Mouse (Mus musculus) liver, embryonic 14.5 days (tissue): ENCODE results near the gene Gnat2. TPM values are rescaled to one million over a fixed set of nuclear protein-coding genes. Genes with fewer than 3 reads are reported as not detected.

Source experiments
- ATAC-seq: fragments of 200-750 bp; cut with Nextera tagmentation; 2 replicates; pipeline ENCODE4 v1.8.0; 2017; ENCODE audit warnings: moderate number of reproducible peaks, mild to moderate bottlenecking, moderate library complexity; ENCODE audit not compliant: insufficient read depth
- DNase-seq, 3 experiments: peaks; one replicate each; pipeline ENCODE4 v3.0.0-alpha.2; 2012 to 2013; ENCODE audit warnings: low read depth in 3 of 3, low spot score in 3 of 3
- H3K27ac ChIP-seq: fragments of 300-500 bp; sonication (generic); 2 replicates; pipeline ENCODE4 v1.5.1; 2014; ENCODE audit warnings: moderate library complexity, mild to moderate bottlenecking, control low read depth, inconsistent platforms
- H3K27me3 ChIP-seq: fragments of 300-500 bp; sonication (generic); 2 replicates; pipeline ENCODE4 v1.6.1; 2014; ENCODE audit warnings: mild to moderate bottlenecking, low read length, moderate library complexity; ENCODE audit not compliant: control insufficient read depth, insufficient read depth
- H3K36me3 ChIP-seq: fragments of 300-500 bp; sonication (generic); replicated peaks from 2 replicates; pipeline ENCODE4 v1.6.1; 2014; ENCODE audit warnings: low read depth; ENCODE audit not compliant: control insufficient read depth, insufficient read depth
- H3K4me1 ChIP-seq, 2 experiments: fragments of 200-500 bp in 1 of 2; fragments of 300-500 bp in 1 of 2; sonication (generic) in 1 of 2; replicated peaks; 2 replicates each; pipeline ENCODE4 v1.6.1; 2012 to 2014; ENCODE audit warnings: antibody characterized with exemption in 1 of 2, inconsistent platforms in 1 of 2, low read length in 1 of 2; ENCODE audit not compliant: control insufficient read depth in 2 of 2, insufficient read depth in 2 of 2
- H3K4me2 ChIP-seq: fragments of 300-500 bp; sonication (generic); 2 replicates; pipeline ENCODE4 v1.6.1; 2014; ENCODE audit warnings: low read depth, mild to moderate bottlenecking, control low read depth, moderate library complexity
- H3K4me3 ChIP-seq, 2 experiments: fragments of 200-500 bp in 1 of 2; fragments of 300-500 bp in 1 of 2; sonication (generic) in 1 of 2; 2 replicates each; pipeline ENCODE4 v1.5.1; 2012 to 2014; ENCODE audit warnings: low read depth in 2 of 2, low read length in 2 of 2, mild to moderate bottlenecking in 2 of 2, control low read depth in 1 of 2, inconsistent platforms in 1 of 2, moderate library complexity in 1 of 2; ENCODE audit not compliant: insufficient read depth in 1 of 2
- H3K9ac ChIP-seq: fragments of 300-500 bp; sonication (generic); replicated peaks from 2 replicates; pipeline ENCODE4 v1.6.1; 2014; ENCODE audit warnings: mild to moderate bottlenecking, control low read depth, moderate library complexity
- H3K9me3 ChIP-seq: fragments of 300-500 bp; sonication (generic); 2 replicates; pipeline ENCODE4 v1.6.1; 2016; ENCODE audit warnings: low read length, mixed read lengths; ENCODE audit not compliant: control insufficient read depth
- CTCF ChIP-seq: IDR thresholded peaks from 2 replicates; pipeline ENCODE4 v1.5.1; 2016; ENCODE audit warnings: antibody characterized with exemption, low read depth, control low read depth
- EP300 ChIP-seq: IDR thresholded peaks from 2 replicates; pipeline ENCODE4 v1.6.1; 2016; ENCODE audit warnings: antibody characterized with exemption, low read depth
- WGBS: fragments of 180-500 bp; shearing (Covaris S2); extraction: QIAGEN DNeasy Blood & Tissue Kit; methylation state at CpG from one replicate; pipeline ENCODE4 v1.1.7; 2014; ENCODE audit not compliant: insufficient replicate concordance; 5-methylcytosine and 5-hydroxymethylcytosine counted together
- polyA plus RNA-seq, 2 experiments: library from polyadenylated mRNA; depleted of rRNA in 1 of 2; stranded (reverse) in 1 of 2; unstranded in 1 of 2; fragments of >200 nt; fragmentation: Nextera tagmentation in 1 of 2; extraction: Ambion mirVana in 1 of 2; gene quantifications; 2 replicates each; pipeline versions ENCODE4 v1.2.1 to v1.2.3; 2012 to 2014

Gnat2 gene
- polyA plus RNA-seq, 2 experiments: 1.4 to 2.5 TPM

- Histone ChIP-seq H3K4me1 (peaks cover 6 to 20% of the 10 kb centered on the region in 2 experiments), H3K4me2 (no peak overlapping the region), H3K4me3 (no peak overlapping the region), H3K36me3 (peaks cover 3% of the 10 kb centered on the region; the same call in 1 of the 2 replicates), H3K27me3 (no peaks in the 10 kb centered on the region), H3K9me3 (no peaks in the 10 kb centered on the region), H3K9ac (no peak overlapping the region), H3K27ac (no peak overlapping the region)
- DNase-seq: no peak
- TF ChIP-seq CTCF (no peak), EP300 (no peak)
- 59% methylated on average over 6 of the region's 6 CpGs for WGBS
- peak; percentile 17; the same call in 1 of the 2 replicates for ATAC-seq
Observed at GRCm38 (mm10) chr3:108067370-108067934, 25.1 kb upstream of the Gnat2 start.

GRCm38 (mm10) chr3:108068826-108069225 lies 23.8 kb upstream of the Gnat2 start:
- Histone ChIP-seq H3K27me3 (no peaks in the 10 kb centered on the region), H3K4me1 (peaks cover 6 to 20% of the 10 kb centered on the region in 2 experiments), H3K36me3 (peaks cover 7% of the 10 kb centered on the region), H3K4me2 (no peak overlapping the region), H3K9me3 (no peaks in the 10 kb centered on the region), H3K27ac (no peak overlapping the region), H3K9ac (no peak overlapping the region), H3K4me3 (no peak overlapping the region)
- TF ChIP-seq CTCF: no peak
- no peak for TF ChIP-seq EP300
- WGBS: 4% methylated on average over 1 of the region's 1 CpGs
- ATAC-seq: no peak
- DNase-seq: no peak

GRCm38 (mm10) chr3:108069231-108069870 lies 23.2 kb upstream of the Gnat2 start:
- Histone ChIP-seq H3K36me3 (peaks cover 12% of the 10 kb centered on the region), H3K4me3 (no peak overlapping the region), H3K27me3 (no peaks in the 10 kb centered on the region), H3K4me1 (peaks cover 6 to 20% of the 10 kb centered on the region in 2 experiments), H3K4me2 (peak overlapping the region; percentile 36), H3K9ac (no peak overlapping the region), H3K27ac (no peak overlapping the region), H3K9me3 (no peaks in the 10 kb centered on the region)
- peak; percentile 47 for ATAC-seq
- TF ChIP-seq CTCF (no peak), EP300 (no peak)
- DNase-seq: no peak
- WGBS: 42% methylated on average over 13 of the region's 13 CpGs

- Histone ChIP-seq H3K9ac (no peak overlapping the region), H3K27ac (no peak overlapping the region), H3K4me1 (peaks cover 6 to 20% of the 10 kb centered on the region in 2 experiments), H3K9me3 (no peaks in the 10 kb centered on the region), H3K4me2 (peak overlapping the region; percentile 36), H3K27me3 (no peaks in the 10 kb centered on the region), H3K4me3 (no peak overlapping the region), H3K36me3 (peaks cover 25% of the 10 kb centered on the region)
- DNase-seq (peak in 1 of 3 experiments; percentile 59), ATAC-seq (peak; percentile 47)
- TF ChIP-seq EP300 (0 out of 2 replicates have a peak, but pooled peaks have one; percentile 31), CTCF (peak; percentile 96)
- WGBS: 56% methylated on average over 10 of the region's 10 CpGs
Observed at GRCm38 (mm10) chr3:108070295-108071293, 22.0 kb upstream of the Gnat2 start.
